Mouse (Mus musculus) liver, embryonic 14.5 days (tissue): ENCODE data around the gene Hmgcl.

Source experiments
- CTCF ChIP-seq: IDR thresholded peaks from 2 replicates; pipeline ENCODE4 v1.5.1; 2016; ENCODE audit warnings: antibody characterized with exemption, low read depth, control low read depth
- EP300 ChIP-seq: IDR thresholded peaks from 2 replicates; pipeline ENCODE4 v1.6.1; 2016; ENCODE audit warnings: antibody characterized with exemption, low read depth

- TF ChIP-seq CTCF (no peak), EP300 (no peak)
Observed at GRCm38 (mm10) chr4:135945706-135946105, 542 bp upstream of the Hmgcl start.
